Mouse (Mus musculus): ENCODE measurements around the gene Rassf5.

DNA sequence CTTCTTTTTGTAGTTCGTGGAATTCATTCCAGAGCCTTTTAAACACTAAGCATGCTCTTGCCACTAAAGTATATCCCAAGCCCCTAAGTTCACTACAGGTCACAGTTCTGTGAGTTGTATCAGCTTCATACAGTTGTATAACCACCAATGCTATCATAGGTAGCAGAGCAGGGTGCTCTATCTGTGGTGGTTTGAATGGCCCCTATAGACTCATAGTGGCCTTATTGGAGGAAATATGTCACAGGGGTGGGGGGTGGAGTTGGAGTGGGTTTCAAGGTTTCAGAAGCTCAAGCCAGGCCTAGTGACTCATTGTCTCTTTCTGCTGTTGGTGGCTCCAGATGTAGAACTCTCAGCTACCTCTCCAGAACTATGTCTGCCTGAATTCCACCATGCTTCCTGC, 102.6 kb downstream of the Rassf5 start:
- TF ChIP-seq POLR2A (IDR thresholded peaks at IDR 0.05; ENCODE audit: insufficient read depth, low read depth, low read length) (no peak), CTCF (IDR thresholded peaks at IDR 0.05; ENCODE audit: insufficient read depth, low read depth, low read length) (no peak)
